Mouse (Mus musculus): ENCODE data around the gene Gm17660. TPM values are rescaled to one million over a fixed set of nuclear protein-coding genes. Genes with fewer than 3 reads are reported as not detected.

Gene Gm17660
- polyA plus RNA-seq, 2 experiments = not detected

GRCm38 (mm10) chr5:104068751-104069150, 8.7 kb downstream of the Gm17660 start:
- H3K9ac ChIP-seq (ENCODE audit: low read depth, low read length, severe bottlenecking) = no peak overlapping the region
- H3K36me3 ChIP-seq (ENCODE audit: control insufficient read depth, insufficient read depth, low read length) = peaks cover 7% of the 10 kb centered on the region
- no peaks in the 10 kb centered on the region for H3K9me3 ChIP-seq (ENCODE audit: control insufficient read depth, low read length)
- 82% methylated on average over 7 of the region's 7 CpGs for WGBS
- peaks cover 5% of the 10 kb centered on the region for H3K4me1 ChIP-seq (ENCODE audit: control insufficient read depth, insufficient read depth, low read length)
- no peak overlapping the region for H3K27ac ChIP-seq (replicated peaks; ENCODE audit: low read depth, low read length)
- ATAC-seq (ENCODE audit: low FRiP score, low read depth) (no peak), DNase-seq (ENCODE audit: low spot score) (no peak)
- no peak overlapping the region for H3K4me2 ChIP-seq (replicated peaks; ENCODE audit: low read depth, low read length, severe bottlenecking)
- H3K27me3 ChIP-seq (ENCODE audit: control insufficient read depth, insufficient read depth, low read length) = no peaks in the 10 kb centered on the region
- H3K4me3 ChIP-seq (replicated peaks; ENCODE audit: low read length) = no peak overlapping the region
- TF ChIP-seq POLR2A (IDR thresholded peaks at IDR 0.05; ENCODE audit: borderline replicate concordance, extremely low read depth, insufficient read depth, insufficient read length) = no peak

- Histone ChIP-seq H3K4me2 (replicated peaks; ENCODE audit: low read depth, low read length, severe bottlenecking) (no peak overlapping the region), H3K27me3 (ENCODE audit: control insufficient read depth, insufficient read depth, low read length) (no peaks in the 10 kb centered on the region), H3K4me3 (replicated peaks; ENCODE audit: low read length) (no peak overlapping the region), H3K36me3 (ENCODE audit: control insufficient read depth, insufficient read depth, low read length) (peaks cover 57% of the 10 kb centered on the region), H3K9me3 (ENCODE audit: control insufficient read depth, low read length) (no peaks in the 10 kb centered on the region), H3K9ac (ENCODE audit: low read depth, low read length, severe bottlenecking) (no peak overlapping the region), H3K4me1 (ENCODE audit: control insufficient read depth, insufficient read depth, low read length) (no peaks in the 10 kb centered on the region), H3K27ac (replicated peaks; ENCODE audit: low read depth, low read length) (no peak overlapping the region)
- DNase-seq (ENCODE audit: low spot score) (no peak), ATAC-seq (ENCODE audit: low FRiP score, low read depth) (no peak)
- TF ChIP-seq POLR2A (IDR thresholded peaks at IDR 0.05; ENCODE audit: borderline replicate concordance, extremely low read depth, insufficient read depth, insufficient read length) = no peak
- WGBS = 91% methylated on average over 11 of the region's 11 CpGs
Measured at GRCm38 (mm10) chr5:104062773-104063551, 14.4 kb downstream of the Gm17660 start.

GRCm38 (mm10) chr5:104061936-104062772, 15.3 kb downstream of the Gm17660 start:
- Histone ChIP-seq H3K4me1 (ENCODE audit: control insufficient read depth, insufficient read depth, low read length) (no peaks in the 10 kb centered on the region), H3K4me3 (replicated peaks; ENCODE audit: low read length) (no peak overlapping the region), H3K9ac (ENCODE audit: low read depth, low read length, severe bottlenecking) (no peak overlapping the region), H3K27me3 (ENCODE audit: control insufficient read depth, insufficient read depth, low read length) (no peaks in the 10 kb centered on the region), H3K27ac (replicated peaks; ENCODE audit: low read depth, low read length) (no peak overlapping the region), H3K36me3 (ENCODE audit: control insufficient read depth, insufficient read depth, low read length) (peaks cover 58% of the 10 kb centered on the region), H3K4me2 (replicated peaks; ENCODE audit: low read depth, low read length, severe bottlenecking) (no peak overlapping the region), H3K9me3 (ENCODE audit: control insufficient read depth, low read length) (no peaks in the 10 kb centered on the region)
- ATAC-seq (ENCODE audit: low FRiP score, low read depth) (no peak), DNase-seq (ENCODE audit: low spot score) (no peak)
- TF ChIP-seq POLR2A (IDR thresholded peaks at IDR 0.05; ENCODE audit: borderline replicate concordance, extremely low read depth, insufficient read depth, insufficient read length) = no peak
- 88% methylated on average over 13 of the region's 13 CpGs for WGBS

- Histone ChIP-seq H3K4me1 (ENCODE audit: control insufficient read depth, insufficient read depth, low read length) (no peaks in the 10 kb centered on the region), H3K9me3 (ENCODE audit: control insufficient read depth, low read length) (no peaks in the 10 kb centered on the region), H3K4me3 (replicated peaks; ENCODE audit: low read length) (no peak overlapping the region), H3K4me2 (replicated peaks; ENCODE audit: low read depth, low read length, severe bottlenecking) (no peak overlapping the region), H3K27ac (replicated peaks; ENCODE audit: low read depth, low read length) (no peak overlapping the region), H3K27me3 (ENCODE audit: control insufficient read depth, insufficient read depth, low read length) (no peaks in the 10 kb centered on the region), H3K9ac (ENCODE audit: low read depth, low read length, severe bottlenecking) (no peak overlapping the region), H3K36me3 (ENCODE audit: control insufficient read depth, insufficient read depth, low read length) (peaks cover 58% of the 10 kb centered on the region)
- DNase-seq (ENCODE audit: low spot score) = no peak
- TF ChIP-seq POLR2A (IDR thresholded peaks at IDR 0.05; ENCODE audit: borderline replicate concordance, extremely low read depth, insufficient read depth, insufficient read length) = no peak
- no peak for ATAC-seq (ENCODE audit: low FRiP score, low read depth)
- 90% methylated on average over 5 of the region's 5 CpGs for WGBS
Measured at GRCm38 (mm10) chr5:104060429-104060828, 17.0 kb downstream of the Gm17660 start.

- no peak overlapping the region for H3K27ac ChIP-seq (replicated peaks; ENCODE audit: low read depth, low read length)
- H3K36me3 ChIP-seq (ENCODE audit: control insufficient read depth, insufficient read depth, low read length) = peaks cover 52% of the 10 kb centered on the region
- DNase-seq (ENCODE audit: low spot score) (no peak), ATAC-seq (ENCODE audit: low FRiP score, low read depth) (no peak)
- TF ChIP-seq POLR2A (IDR thresholded peaks at IDR 0.05; ENCODE audit: borderline replicate concordance, extremely low read depth, insufficient read depth, insufficient read length) = no peak
- H3K9ac ChIP-seq (ENCODE audit: low read depth, low read length, severe bottlenecking) = no peak overlapping the region
- no peaks in the 10 kb centered on the region for H3K9me3 ChIP-seq (ENCODE audit: control insufficient read depth, low read length)
- H3K4me1 ChIP-seq (ENCODE audit: control insufficient read depth, insufficient read depth, low read length) = no peaks in the 10 kb centered on the region
- H3K4me2 ChIP-seq (replicated peaks; ENCODE audit: low read depth, low read length, severe bottlenecking) = no peak overlapping the region
- no peaks in the 10 kb centered on the region for H3K27me3 ChIP-seq (ENCODE audit: control insufficient read depth, insufficient read depth, low read length)
- WGBS = 74% methylated on average over 9 of the region's 9 CpGs
- no peak overlapping the region for H3K4me3 ChIP-seq (replicated peaks; ENCODE audit: low read length)
Measured at GRCm38 (mm10) chr5:104059628-104060027, 17.8 kb downstream of the Gm17660 start.
